Mouse (Mus musculus) bone marrow, adult 2 months (tissue): ENCODE results near the gene Wdfy4.

Source experiments
- CTCF ChIP-seq: fragments of 200-500 bp; IDR thresholded peaks from 2 replicates; pipeline ENCODE4 v1.5.1; 2011; ENCODE audit warnings: low read length, control low read depth; ENCODE audit not compliant: control insufficient read depth, insufficient read depth
- POLR2A ChIP-seq: fragments of 200-500 bp; IDR thresholded peaks from 2 replicates; pipeline ENCODE4 v1.6.1; 2011; ENCODE audit warnings: low read depth, mild to moderate bottlenecking, control low read depth, low read length, borderline replicate concordance; ENCODE audit not compliant: control insufficient read depth

DNA sequence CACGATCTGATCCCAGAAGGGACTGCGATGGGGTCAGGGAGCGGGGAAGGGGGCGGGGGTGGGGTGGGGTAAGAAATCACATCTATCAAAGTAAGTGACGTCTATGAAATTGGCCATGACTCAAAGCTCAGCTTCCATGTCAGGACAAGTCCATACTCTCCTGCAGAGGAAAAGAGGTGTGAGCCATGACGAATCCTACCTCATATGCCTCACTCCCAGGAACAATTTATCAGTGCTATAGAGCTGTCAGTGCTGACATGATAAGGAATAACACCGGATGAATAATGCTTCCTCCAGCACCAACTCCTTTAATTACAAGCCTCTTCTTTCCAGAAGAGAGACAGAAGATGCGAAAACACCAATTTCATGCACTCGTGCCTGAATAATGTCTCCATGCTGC is 117.6 kb downstream of the Wdfy4 start:
- no peak for TF ChIP-seq CTCF
- TF ChIP-seq POLR2A, result no peak
